Mouse (Mus musculus): ENCODE results near the gene Auts2. TPM values are rescaled to one million over a fixed set of nuclear protein-coding genes. Genes with fewer than 3 reads are reported as not detected.

The Auts2 gene
- total RNA-seq, 1 experiment: 9.9 TPM

GRCm38 (mm10) chr5:132206220-132206619, 336.9 kb downstream of the Auts2 start:
- no peak for DNase-seq (ENCODE audit: low read depth, low spot score)
- in situ Hi-C loops (cut with MboI; ENCODE audit: low sequenced_read_pairs in 2 of 2, unreplicated experiment in 2 of 2): no loop called here
- no peak overlapping the region for H3K4me3 ChIP-seq (ENCODE audit: insufficient read depth in 1 of 2, low read depth in 1 of 2, low read length in 2 of 2, poor library complexity in 1 of 2, severe bottlenecking in 1 of 2)

GRCm38 (mm10) chr5:132203846-132204245, 339.3 kb downstream of the Auts2 start:
- in situ Hi-C loops (cut with MboI; ENCODE audit: low sequenced_read_pairs in 2 of 2, unreplicated experiment in 2 of 2): no loop called here
- Histone ChIP-seq H3K9me3 (ENCODE audit: control insufficient read depth, insufficient read depth, low read depth, low read length) (no peaks in the 10 kb centered on the region), H3K4me1 (ENCODE audit: control insufficient read depth in 2 of 2, insufficient read depth in 2 of 2, low read length in 2 of 2, poor library complexity in 1 of 2) (no peaks in the 10 kb centered on the region), H3K4me3 (ENCODE audit: insufficient read depth in 1 of 2, low read depth in 1 of 2, low read length in 2 of 2, poor library complexity in 1 of 2, severe bottlenecking in 1 of 2) (no peak overlapping the region), H3K27ac (ENCODE audit: insufficient read depth, low read depth, low read length, poor library complexity, severe bottlenecking) (no peak overlapping the region), H3K36me3 (ENCODE audit: control insufficient read depth, insufficient read depth, low read length, poor library complexity, severe bottlenecking) (no peaks in the 10 kb centered on the region), H3K9ac (ENCODE audit: insufficient read depth, low read depth, low read length, poor library complexity, severe bottlenecking) (no peak overlapping the region)
- DNase-seq (ENCODE audit: low read depth, low spot score): no peak
- no peak for TF ChIP-seq MAFK (IDR thresholded peaks at IDR 0.05; ENCODE audit: insufficient read depth, low read depth, low read length)
- no peak for TF ChIP-seq ZC3H11A (IDR thresholded peaks at IDR 0.05; ENCODE audit: borderline replicate concordance, low read depth, low read length)
- TF ChIP-seq HCFC1 (IDR thresholded peaks at IDR 0.05; ENCODE audit: borderline replicate concordance, insufficient read depth, low read length): no peak
- no peak for TF ChIP-seq ZNF384 (IDR thresholded peaks at IDR 0.05; ENCODE audit: low read depth, low read length)
- TF ChIP-seq CHD2 (IDR thresholded peaks at IDR 0.05; ENCODE audit: low read depth, low read length): no peak

More at GRCm38 (mm10) chr5:132206220-132206619, 336.9 kb downstream of the Auts2 start:
- H3K9me3 ChIP-seq (ENCODE audit: control insufficient read depth, insufficient read depth, low read depth, low read length): no peaks in the 10 kb centered on the region
- TF ChIP-seq ZC3H11A (IDR thresholded peaks at IDR 0.05; ENCODE audit: borderline replicate concordance, low read depth, low read length): no peak
- no peak for TF ChIP-seq ZNF384 (IDR thresholded peaks at IDR 0.05; ENCODE audit: low read depth, low read length)
- TF ChIP-seq MAFK (IDR thresholded peaks at IDR 0.05; ENCODE audit: insufficient read depth, low read depth, low read length): no peak
- no peak overlapping the region for H3K9ac ChIP-seq (ENCODE audit: insufficient read depth, low read depth, low read length, poor library complexity, severe bottlenecking)
- H3K36me3 ChIP-seq (ENCODE audit: control insufficient read depth, insufficient read depth, low read length, poor library complexity, severe bottlenecking): no peaks in the 10 kb centered on the region
- no peaks in the 10 kb centered on the region for H3K4me1 ChIP-seq (ENCODE audit: control insufficient read depth in 2 of 2, insufficient read depth in 2 of 2, low read length in 2 of 2, poor library complexity in 1 of 2)
- H3K27ac ChIP-seq (ENCODE audit: insufficient read depth, low read depth, low read length, poor library complexity, severe bottlenecking): no peak overlapping the region

- Histone ChIP-seq H3K36me3 (ENCODE audit: control insufficient read depth, insufficient read depth, low read length, poor library complexity, severe bottlenecking) (no peaks in the 10 kb centered on the region), H3K4me1 (ENCODE audit: control insufficient read depth in 2 of 2, insufficient read depth in 2 of 2, low read length in 2 of 2, poor library complexity in 1 of 2) (no peaks in the 10 kb centered on the region), H3K9me3 (ENCODE audit: control insufficient read depth, insufficient read depth, low read depth, low read length) (no peaks in the 10 kb centered on the region), H3K27ac (ENCODE audit: insufficient read depth, low read depth, low read length, poor library complexity, severe bottlenecking) (no peak overlapping the region), H3K9ac (ENCODE audit: insufficient read depth, low read depth, low read length, poor library complexity, severe bottlenecking) (no peak overlapping the region), H3K4me3 (ENCODE audit: insufficient read depth in 1 of 2, low read depth in 1 of 2, low read length in 2 of 2, poor library complexity in 1 of 2, severe bottlenecking in 1 of 2) (no peak overlapping the region)
- in situ Hi-C loops (cut with MboI; ENCODE audit: low sequenced_read_pairs in 2 of 2, unreplicated experiment in 2 of 2): no loop called here
- no peak for DNase-seq (ENCODE audit: low read depth, low spot score)
- TF ChIP-seq MAFK (IDR thresholded peaks at IDR 0.05; ENCODE audit: insufficient read depth, low read depth, low read length): no peak
- no peak for TF ChIP-seq HCFC1 (IDR thresholded peaks at IDR 0.05; ENCODE audit: borderline replicate concordance, insufficient read depth, low read length)
- TF ChIP-seq ZC3H11A (IDR thresholded peaks at IDR 0.05; ENCODE audit: borderline replicate concordance, low read depth, low read length): no peak
- no peak for TF ChIP-seq ZNF384 (IDR thresholded peaks at IDR 0.05; ENCODE audit: low read depth, low read length)
- no peak for TF ChIP-seq CHD2 (IDR thresholded peaks at IDR 0.05; ENCODE audit: low read depth, low read length)
Measured at GRCm38 (mm10) chr5:132201077-132201645, 342.0 kb downstream of the Auts2 start.

GRCm38 (mm10) chr5:132200595-132200994, 342.5 kb downstream of the Auts2 start:
- TF ChIP-seq ZC3H11A (IDR thresholded peaks at IDR 0.05; ENCODE audit: borderline replicate concordance, low read depth, low read length): no peak
- TF ChIP-seq MAFK (IDR thresholded peaks at IDR 0.05; ENCODE audit: insufficient read depth, low read depth, low read length): no peak
- TF ChIP-seq CHD2 (IDR thresholded peaks at IDR 0.05; ENCODE audit: low read depth, low read length): no peak
- no peak for TF ChIP-seq ZNF384 (IDR thresholded peaks at IDR 0.05; ENCODE audit: low read depth, low read length)
- TF ChIP-seq HCFC1 (IDR thresholded peaks at IDR 0.05; ENCODE audit: borderline replicate concordance, insufficient read depth, low read length): no peak

More at GRCm38 (mm10) chr5:132200595-132200994, 342.5 kb downstream of the Auts2 start:
- in situ Hi-C loops (cut with MboI; ENCODE audit: low sequenced_read_pairs in 2 of 2, unreplicated experiment in 2 of 2): no loop called here
- DNase-seq (ENCODE audit: low read depth, low spot score): no peak
- no peak overlapping the region for H3K4me3 ChIP-seq (ENCODE audit: insufficient read depth in 1 of 2, low read depth in 1 of 2, low read length in 2 of 2, poor library complexity in 1 of 2, severe bottlenecking in 1 of 2)
- no peaks in the 10 kb centered on the region for H3K36me3 ChIP-seq (ENCODE audit: control insufficient read depth, insufficient read depth, low read length, poor library complexity, severe bottlenecking)
- no peak overlapping the region for H3K9ac ChIP-seq (ENCODE audit: insufficient read depth, low read depth, low read length, poor library complexity, severe bottlenecking)
- no peaks in the 10 kb centered on the region for H3K4me1 ChIP-seq (ENCODE audit: control insufficient read depth in 2 of 2, insufficient read depth in 2 of 2, low read length in 2 of 2, poor library complexity in 1 of 2)
- H3K27ac ChIP-seq (ENCODE audit: insufficient read depth, low read depth, low read length, poor library complexity, severe bottlenecking): no peak overlapping the region
- no peaks in the 10 kb centered on the region for H3K9me3 ChIP-seq (ENCODE audit: control insufficient read depth, insufficient read depth, low read depth, low read length)
